Mouse (Mus musculus): ENCODE measurements around the gene Ptprn2. TPM values are rescaled to one million over a fixed set of nuclear protein-coding genes. Genes with fewer than 3 reads are reported as not detected.

Ptprn2 gene
- total RNA-seq, 2 experiments from 2014 or later = not detected

GRCm38 (mm10) chr12:116896651-116897050, 411.1 kb downstream of the Ptprn2 start:
- no peak for DNase-seq

- DNase-seq = no peak
Measured at GRCm38 (mm10) chr12:116901773-116902172, 416.3 kb downstream of the Ptprn2 start.

GRCm38 (mm10) chr12:116907424-116907823, 421.9 kb downstream of the Ptprn2 start:
- no peak for DNase-seq

- DNase-seq = no peak
Measured at GRCm38 (mm10) chr12:116908668-116909067, 423.1 kb downstream of the Ptprn2 start.

GRCm38 (mm10) chr12:116916776-116917175, 431.3 kb downstream of the Ptprn2 start:
- DNase-seq = no peak

- DNase-seq = no peak
Measured at GRCm38 (mm10) chr12:116919185-116919584, 433.7 kb downstream of the Ptprn2 start.

GRCm38 (mm10) chr12:116919691-116920526, 434.4 kb downstream of the Ptprn2 start:
- no peak for DNase-seq

- no peak for DNase-seq
Measured at GRCm38 (mm10) chr12:116927115-116927514, 441.6 kb downstream of the Ptprn2 start.

- no peak for DNase-seq
Measured at GRCm38 (mm10) chr12:116927516-116927915, 442.0 kb downstream of the Ptprn2 start.

- no peak for DNase-seq
Measured at GRCm38 (mm10) chr12:116938158-116938854, 452.8 kb downstream of the Ptprn2 start.

GRCm38 (mm10) chr12:116943883-116944282, 458.4 kb downstream of the Ptprn2 start:
- DNase-seq = no peak

GRCm38 (mm10) chr12:116948151-116948928, 462.8 kb downstream of the Ptprn2 start:
- no peak for DNase-seq

GRCm38 (mm10) chr12:116949726-116950125, 464.2 kb downstream of the Ptprn2 start:
- DNase-seq = no peak

- DNase-seq = no peak
Measured at GRCm38 (mm10) chr12:116952452-116953205, 467.1 kb downstream of the Ptprn2 start.

GRCm38 (mm10) chr12:116959164-116959563, 473.6 kb downstream of the Ptprn2 start:
- no peak for DNase-seq

GRCm38 (mm10) chr12:116963906-116964305, 478.4 kb downstream of the Ptprn2 start:
- no peak for DNase-seq

GRCm38 (mm10) chr12:116968215-116968939, 482.9 kb downstream of the Ptprn2 start:
- DNase-seq = no peak

- DNase-seq = no peak
Measured at GRCm38 (mm10) chr12:116975547-116975946, 490.0 kb downstream of the Ptprn2 start.

GRCm38 (mm10) chr12:116976981-116977380, 491.5 kb downstream of the Ptprn2 start:
- no peak for DNase-seq

- DNase-seq = no peak
Measured at GRCm38 (mm10) chr12:116978201-116978600, 492.7 kb downstream of the Ptprn2 start.

GRCm38 (mm10) chr12:116981315-116981714, 495.8 kb downstream of the Ptprn2 start:
- DNase-seq = no peak

Data from gastrocnemius, postnatal 25 days (tissue).